Mouse (Mus musculus) adrenal gland, adult 8-10 months (tissue): ENCODE measurements around the gene Atrip. TPM values are rescaled to one million over a fixed set of nuclear protein-coding genes. Genes with fewer than 3 reads are reported as not detected.
A peak's percentile ranks its signal among the peaks of the same experiment; 100 is the strongest.

Source experiments
- DNase-seq: peaks from one replicate; pipeline ENCODE4 v3.0.0; 2022
- total RNA-seq, 4 experiments: library from RNA; stranded (reverse); gene quantifications; 2 replicates each; pipeline ENCODE4 v1.2.4; 2022

Atrip gene
- 10 to 100 TPM; 16.3 to 27.7 (median 22.2) TPM for total RNA-seq

GRCm38 (mm10) chr9:109073661-109074573 is at the start of gene Atrip:
Gene Atrip, minus strand, starts transcription at chr9:109074124.
- DNase-seq: peak; percentile 91

DNA sequence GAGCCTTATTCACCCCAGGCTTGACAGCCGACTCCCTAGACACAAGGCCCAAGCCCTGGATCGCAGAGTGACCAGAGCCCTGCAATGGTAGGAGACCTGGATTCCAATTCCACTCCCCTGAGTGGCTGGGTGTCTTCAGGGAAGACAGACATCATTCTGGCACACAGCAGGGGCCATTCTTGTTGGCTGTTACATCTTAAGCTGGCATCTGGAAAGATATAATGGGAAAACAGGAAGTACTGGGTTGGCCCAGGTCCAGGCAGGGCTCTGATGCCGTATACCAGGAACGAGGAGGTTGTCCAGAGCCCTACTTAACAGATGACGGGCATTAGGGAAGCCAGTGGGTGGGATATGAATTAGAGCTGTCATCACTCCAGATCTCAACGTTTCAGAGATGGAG is 49.3 kb upstream of the Atrip start:
- DNase-seq: no peak

DNA sequence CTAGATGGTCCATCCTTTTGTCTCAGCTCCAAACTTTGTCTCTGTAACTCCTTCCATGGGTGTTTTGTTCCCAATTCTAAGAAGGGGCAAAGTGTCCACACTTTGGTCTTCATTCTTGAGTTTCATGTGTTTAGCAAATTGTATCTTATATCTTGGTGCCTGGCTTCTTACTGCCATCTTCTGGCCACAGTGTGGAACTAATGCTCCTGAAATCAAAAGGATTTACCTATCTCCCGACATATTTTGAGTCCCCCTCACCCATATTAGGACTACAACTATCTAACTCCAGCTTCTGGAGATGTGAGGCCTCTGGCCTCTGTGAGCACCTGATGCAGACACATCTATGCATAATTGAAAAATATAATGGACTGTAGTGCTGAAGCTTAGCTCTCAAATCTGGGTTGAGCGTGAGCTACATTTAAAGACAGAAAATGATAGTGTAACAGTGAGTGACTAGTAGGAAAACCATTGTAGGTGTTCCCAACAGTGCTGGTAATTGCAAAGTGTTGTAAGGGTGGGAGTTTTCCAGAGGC is 48.7 kb upstream of the Atrip start:
- no peak for DNase-seq

GRCm38 (mm10) chr9:109120956-109121355 is 47.0 kb upstream of the Atrip start:
- no peak for DNase-seq

DNA sequence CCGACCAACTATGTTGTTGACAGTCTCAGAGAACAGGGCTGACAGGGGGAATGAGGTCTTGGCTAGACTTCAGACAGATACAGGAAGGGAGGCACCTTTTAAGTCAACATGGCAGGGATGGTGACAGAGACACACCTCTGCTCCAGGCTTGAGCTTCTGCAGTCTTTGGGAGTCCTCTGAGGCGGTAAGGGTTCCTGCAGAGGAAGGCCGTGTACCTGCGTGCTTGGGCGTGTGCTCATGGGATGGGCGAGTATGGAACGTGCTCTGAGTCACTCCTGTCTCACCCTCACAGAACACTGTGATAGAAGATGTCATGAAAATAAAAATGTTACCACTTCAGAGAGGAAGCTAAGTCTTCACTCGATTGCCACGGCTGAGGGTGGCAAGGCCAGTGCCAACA is 45.6 kb upstream of the Atrip start:
- no peak for DNase-seq

GRCm38 (mm10) chr9:109118106-109118505 is 44.2 kb upstream of the Atrip start:
- DNase-seq: no peak

- DNase-seq: peak; percentile 89
Observed at GRCm38 (mm10) chr9:109116205-109116604, 42.3 kb upstream of the Atrip start.

DNA sequence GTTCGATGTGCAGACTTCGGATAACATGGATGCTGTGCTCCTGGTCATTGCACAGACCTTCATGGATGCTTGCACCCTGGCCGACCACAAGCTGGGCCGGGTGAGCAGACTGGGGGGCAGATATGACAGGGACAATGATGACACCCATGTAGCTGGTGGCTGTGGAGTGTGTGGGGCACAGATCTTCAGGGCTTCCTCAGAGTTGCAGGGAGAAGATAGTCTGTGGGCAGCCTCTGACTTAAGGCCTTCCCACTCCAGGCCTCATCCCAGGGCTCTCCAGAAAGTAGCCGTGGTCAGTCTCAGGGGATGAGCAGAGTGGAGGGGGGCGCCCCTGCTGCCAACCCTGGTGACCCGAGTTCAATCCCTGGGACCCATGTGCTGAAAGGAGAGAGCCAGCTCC is 40.9 kb upstream of the Atrip start:
- peak; percentile 6 for DNase-seq

DNA sequence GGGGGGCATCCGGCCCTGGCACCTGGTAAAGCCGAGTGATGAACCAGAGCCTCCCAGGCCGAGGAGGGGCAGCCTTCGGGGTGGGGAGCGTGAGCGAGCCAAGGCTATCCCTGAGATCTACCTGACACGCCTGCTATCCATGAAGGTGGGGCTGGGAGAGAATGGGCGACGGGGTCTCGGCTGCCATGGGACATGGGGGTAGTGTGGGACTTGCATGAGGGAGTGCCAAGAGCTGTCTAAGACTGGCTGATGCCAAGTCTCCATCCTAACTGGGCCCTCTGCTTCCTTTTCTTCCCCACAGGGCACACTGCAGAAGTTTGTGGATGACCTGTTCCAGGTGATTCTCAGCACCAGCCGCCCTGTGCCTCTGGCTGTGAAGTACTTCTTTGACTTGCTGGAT is 40.4 kb upstream of the Atrip start:
- DNase-seq: peak; percentile 9

DNA sequence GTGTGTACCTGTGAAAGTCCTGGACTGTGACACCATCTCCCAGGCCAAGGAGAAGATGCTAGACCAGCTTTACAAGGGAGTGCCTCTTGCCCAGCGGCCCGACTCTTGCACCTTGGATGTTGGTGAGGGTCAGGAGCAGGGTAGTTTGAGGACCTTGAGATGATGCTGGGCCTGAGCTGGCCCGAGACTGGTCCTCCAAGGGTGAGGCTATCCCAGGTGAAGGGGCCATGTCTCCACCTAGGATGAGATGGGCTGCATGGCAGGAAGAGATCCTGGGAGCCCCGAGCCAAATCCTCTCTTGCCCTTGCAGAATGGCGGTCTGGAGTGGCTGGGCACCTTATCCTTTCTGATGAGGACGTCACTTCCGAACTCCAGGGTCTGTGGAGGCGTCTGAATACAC is 39.4 kb upstream of the Atrip start:
- DNase-seq: peak; percentile 4

GRCm38 (mm10) chr9:109111591-109111990 is 37.7 kb upstream of the Atrip start:
- DNase-seq: peak; percentile 3

- peak; percentile 1 for DNase-seq
Observed at GRCm38 (mm10) chr9:109111101-109111500, 37.2 kb upstream of the Atrip start.

- DNase-seq: no peak
Observed at GRCm38 (mm10) chr9:109110240-109110639, 36.3 kb upstream of the Atrip start.

DNA sequence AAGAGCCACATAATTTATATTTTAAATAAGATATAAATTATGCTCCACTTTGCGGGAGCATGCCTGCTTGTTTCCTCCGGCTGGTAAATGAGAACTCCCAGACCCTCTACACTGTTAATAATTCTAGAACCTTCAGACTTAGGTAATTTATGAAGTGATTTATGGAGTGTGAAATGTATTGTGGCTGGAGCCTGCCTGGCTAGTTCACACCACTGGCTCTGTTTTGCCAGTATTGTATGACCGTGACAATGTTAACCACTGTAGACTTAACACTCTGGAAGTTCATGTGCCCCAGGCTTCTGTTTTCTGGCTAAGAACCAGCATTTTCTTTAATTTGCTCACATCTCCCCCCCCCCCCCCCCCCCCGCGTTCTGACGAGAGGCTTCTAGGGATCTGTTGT is 33.4 kb upstream of the Atrip start:
- no peak for DNase-seq

DNA sequence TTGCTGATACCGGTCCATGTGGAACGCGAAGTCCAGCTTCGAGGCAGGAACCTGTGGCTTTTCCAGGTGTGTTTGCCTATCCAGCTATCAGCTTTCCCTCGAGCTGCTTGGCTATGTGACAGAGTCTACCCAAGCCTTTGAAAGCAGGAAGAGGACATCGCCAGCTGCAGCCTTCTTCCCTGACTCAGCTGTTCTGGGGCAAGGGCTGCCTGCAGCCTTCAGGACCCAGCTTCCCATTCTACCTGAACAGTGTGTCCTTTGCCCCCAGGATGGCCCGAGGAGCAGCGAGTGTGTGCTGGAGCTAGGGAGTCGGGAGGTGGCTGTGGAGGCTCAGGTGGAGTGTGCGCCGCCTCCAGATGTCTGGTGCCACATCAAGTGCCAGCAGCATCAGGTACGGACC is 31.7 kb upstream of the Atrip start:
- DNase-seq: no peak

GRCm38 (mm10) chr9:109105011-109105410 is 31.1 kb upstream of the Atrip start:
- no peak for DNase-seq

DNA sequence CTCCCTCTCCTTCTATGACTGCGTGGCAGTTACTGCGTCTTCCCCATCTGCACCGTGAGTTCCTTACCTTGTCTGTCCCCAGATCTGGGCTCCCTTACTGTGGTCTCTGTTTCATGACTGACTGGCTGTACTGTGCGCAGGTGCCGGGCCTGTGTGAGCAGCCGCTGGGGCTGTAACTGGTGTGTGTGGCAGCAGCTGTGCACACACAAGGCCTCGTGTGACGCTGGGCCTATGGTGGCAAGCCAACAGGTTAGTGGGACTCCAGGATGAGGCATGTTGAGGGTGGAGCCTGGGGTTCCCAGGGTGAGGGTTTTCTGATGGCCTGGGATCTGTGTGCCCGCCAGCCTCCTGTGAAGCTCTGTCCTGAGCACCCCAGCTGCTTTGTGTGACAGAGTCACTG is 30.2 kb upstream of the Atrip start:
- no peak for DNase-seq

GRCm38 (mm10) chr9:109103250-109103649 is 29.3 kb upstream of the Atrip start:
- DNase-seq: peak; percentile 95

GRCm38 (mm10) chr9:109102541-109102940 is 28.6 kb upstream of the Atrip start:
- DNase-seq: no peak

- DNase-seq: no peak
Observed at GRCm38 (mm10) chr9:109101933-109102445, 28.1 kb upstream of the Atrip start.

DNA sequence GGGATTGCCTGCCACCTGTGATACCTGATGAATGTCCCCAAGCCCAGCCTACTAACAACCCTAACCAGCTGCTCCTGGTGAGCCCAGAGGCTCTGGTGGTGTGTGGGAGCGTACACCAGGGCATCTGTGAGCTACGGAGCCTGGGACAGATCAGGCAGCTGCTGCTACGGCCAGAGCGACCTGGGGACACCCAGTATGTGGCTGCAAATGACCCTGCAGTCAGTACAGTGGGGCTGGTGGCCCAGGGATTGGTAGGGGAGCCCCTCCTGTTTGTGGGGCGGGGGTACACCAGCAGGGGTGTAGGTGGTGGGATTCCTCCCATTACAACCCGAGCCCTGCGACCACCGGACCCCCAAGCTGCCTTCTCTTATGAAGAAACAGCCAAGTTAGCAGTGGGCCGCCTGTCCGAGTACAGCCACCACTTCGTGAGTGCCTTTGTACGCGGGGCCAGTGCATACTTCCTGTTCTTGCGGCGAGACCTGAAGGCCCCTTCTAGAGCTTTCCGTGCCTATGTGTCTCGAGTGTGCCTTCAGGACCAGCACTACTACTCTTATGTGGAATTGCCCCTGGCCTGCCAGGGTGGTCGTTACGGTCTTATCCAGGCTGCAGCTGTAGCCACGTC is 26.5 kb upstream of the Atrip start:
- no peak for DNase-seq

DNA sequence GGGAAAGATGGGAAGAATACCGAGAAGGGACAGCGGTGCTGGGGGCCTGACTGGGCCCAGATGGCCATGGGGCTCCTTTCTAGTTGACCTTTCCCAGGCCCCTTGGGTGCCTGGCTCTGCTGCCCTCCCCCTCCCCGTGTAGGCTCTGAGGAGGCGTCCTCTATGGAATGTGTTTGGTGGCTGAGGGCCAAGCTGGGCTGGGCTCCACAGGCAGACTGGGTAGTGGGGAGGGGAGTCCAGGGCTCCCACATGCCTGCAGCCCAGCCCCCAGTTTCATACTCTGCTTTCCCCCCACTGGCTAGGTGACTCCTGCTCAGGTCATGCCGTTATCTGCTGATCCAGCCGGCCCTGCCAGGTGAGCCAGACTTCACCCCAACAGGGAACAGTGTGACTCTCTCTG is 25.0 kb upstream of the Atrip start:
- DNase-seq: peak; percentile 70

- DNase-seq: no peak
Observed at GRCm38 (mm10) chr9:109098366-109098765, 24.4 kb upstream of the Atrip start.
